Mouse (Mus musculus): ENCODE results near the gene Lexm. TPM values are rescaled to one million over a fixed set of nuclear protein-coding genes. Genes with fewer than 3 reads are reported as not detected.

Gene Lexm
- polyA plus RNA-seq, 1 experiment from 2014 or later, result not detected

GRCm38 (mm10) chr4:106655681-106656080 lies 38.6 kb upstream of the Lexm start:
- Histone ChIP-seq H3K27ac (ENCODE audit: low read length) (no peak overlapping the region), H3K4me3 (ENCODE audit: low read depth, low read length) (no peak overlapping the region), H3K4me1 (ENCODE audit: insufficient read depth, low read depth, low read length) (peaks cover 6% of the 10 kb centered on the region; the same call in 1 of the 2 replicates), H3K27me3 (replicated peaks; ENCODE audit: insufficient read depth, low read length) (no peaks in the 10 kb centered on the region), H3K9me3 (ENCODE audit: low read length) (no peaks in the 10 kb centered on the region), H3K4me2 (replicated peaks; ENCODE audit: low read depth, low read length) (no peak overlapping the region), H3K9ac (replicated peaks; ENCODE audit: low read depth) (no peak overlapping the region), H3K36me3 (ENCODE audit: insufficient read depth, low read length) (0 out of 2 replicates have a peak, but pooled peaks cover 5% of the 10 kb centered on the region)
- no peak for ATAC-seq
- no peak for TF ChIP-seq CTCF (IDR thresholded peaks at IDR 0.05)
- TF ChIP-seq EP300 (IDR thresholded peaks at IDR 0.05), result no peak
- WGBS, result 88% methylated on average over 10 of the region's 10 CpGs
- no peak for DNase-seq (ENCODE audit: low spot score)

DNA sequence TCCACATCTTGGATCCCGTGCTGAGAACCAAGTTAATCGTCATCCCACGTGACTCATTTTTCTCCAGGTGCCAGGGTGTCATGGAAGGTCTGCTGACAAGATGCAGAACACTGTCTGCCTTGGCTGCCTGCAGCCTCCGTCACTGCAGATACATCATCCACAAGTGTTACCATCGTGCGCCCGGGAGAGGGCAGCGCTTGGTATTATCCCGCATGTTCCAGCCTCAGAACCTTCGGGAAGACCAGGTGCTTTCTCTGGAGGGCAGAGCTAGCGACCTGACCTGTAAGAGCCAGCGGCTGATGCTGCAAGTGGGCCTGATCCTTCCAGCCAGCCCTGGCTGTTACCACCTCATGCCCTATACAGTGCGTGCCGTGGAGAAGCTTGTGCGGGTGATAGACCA lies 36.0 kb upstream of the Lexm start:
- 94% methylated on average over 15 of the region's 15 CpGs for WGBS
- no peaks in the 10 kb centered on the region for H3K9me3 ChIP-seq (ENCODE audit: low read length)
- no peak overlapping the region for H3K27ac ChIP-seq (ENCODE audit: low read length)
- ATAC-seq (no peak), DNase-seq (ENCODE audit: low spot score) (no peak)
- TF ChIP-seq EP300 (IDR thresholded peaks at IDR 0.05), result no peak
- TF ChIP-seq CTCF (IDR thresholded peaks at IDR 0.05), result no peak
- no peak overlapping the region for H3K9ac ChIP-seq (replicated peaks; ENCODE audit: low read depth)
- H3K4me3 ChIP-seq (ENCODE audit: low read depth, low read length), result no peak overlapping the region
- peaks cover 6% of the 10 kb centered on the region; the same call in 1 of the 2 replicates for H3K4me1 ChIP-seq (ENCODE audit: insufficient read depth, low read depth, low read length)
- H3K4me2 ChIP-seq (replicated peaks; ENCODE audit: low read depth, low read length), result no peak overlapping the region
- 0 out of 2 replicates have a peak, but pooled peaks cover 3% of the 10 kb centered on the region for H3K36me3 ChIP-seq (ENCODE audit: insufficient read depth, low read length)
- no peaks in the 10 kb centered on the region for H3K27me3 ChIP-seq (replicated peaks; ENCODE audit: insufficient read depth, low read length)

- H3K4me2 ChIP-seq (replicated peaks; ENCODE audit: low read depth, low read length), result no peak overlapping the region
- no peak overlapping the region for H3K27ac ChIP-seq (ENCODE audit: low read length)
- TF ChIP-seq CTCF (IDR thresholded peaks at IDR 0.05) (no peak), EP300 (IDR thresholded peaks at IDR 0.05) (no peak)
- WGBS, result 89% methylated on average over 3 of the region's 3 CpGs
- H3K9me3 ChIP-seq (ENCODE audit: low read length), result no peaks in the 10 kb centered on the region
- no peaks in the 10 kb centered on the region for H3K36me3 ChIP-seq (ENCODE audit: insufficient read depth, low read length)
- H3K4me1 ChIP-seq (ENCODE audit: insufficient read depth, low read depth, low read length), result peaks cover 6% of the 10 kb centered on the region; the same call in 1 of the 2 replicates
- DNase-seq (ENCODE audit: low spot score) (no peak), ATAC-seq (no peak)
- H3K9ac ChIP-seq (replicated peaks; ENCODE audit: low read depth), result no peak overlapping the region
- no peaks in the 10 kb centered on the region for H3K27me3 ChIP-seq (replicated peaks; ENCODE audit: insufficient read depth, low read length)
- no peak overlapping the region for H3K4me3 ChIP-seq (ENCODE audit: low read depth, low read length)
Observed at GRCm38 (mm10) chr4:106652546-106652945, 35.5 kb upstream of the Lexm start.

- Histone ChIP-seq H3K27ac (ENCODE audit: low read length) (no peak within 1 kb of the TSS), H3K4me2 (replicated peaks; ENCODE audit: low read depth, low read length) (peak within 1 kb of the TSS; percentile 81), H3K9me3 (ENCODE audit: low read length) (no peaks in the 10 kb centered on the region), H3K9ac (replicated peaks; ENCODE audit: low read depth) (peak within 1 kb of the TSS; percentile 60), H3K27me3 (replicated peaks; ENCODE audit: insufficient read depth, low read length) (no peaks in the 10 kb centered on the region), H3K36me3 (ENCODE audit: insufficient read depth, low read length) (no peaks in the 10 kb centered on the region), H3K4me3 (ENCODE audit: low read depth, low read length) (peak within 1 kb of the TSS; percentile 51), H3K4me1 (ENCODE audit: insufficient read depth, low read depth, low read length) (peaks cover 6% of the 10 kb centered on the region; the same call in 1 of the 2 replicates)
- TF ChIP-seq EP300 (IDR thresholded peaks at IDR 0.05) (peak; percentile 54; the same call in 1 of the 2 replicates), CTCF (IDR thresholded peaks at IDR 0.05) (no peak)
- WGBS, result 3% methylated on average over 40 of the region's 40 CpGs
- DNase-seq (ENCODE audit: low spot score) (peak; percentile 98), ATAC-seq (peak; percentile 100)
Observed at GRCm38 (mm10) chr4:106650833-106651527, 33.9 kb upstream of the Lexm start, which contains the start of gene Pars2. Gene Pars2 (plus strand): TSS chr4:106651069.

GRCm38 (mm10) chr4:106647137-106647536 lies 30.1 kb upstream of the Lexm start:
- TF ChIP-seq CTCF (IDR thresholded peaks at IDR 0.05), result no peak
- TF ChIP-seq EP300 (IDR thresholded peaks at IDR 0.05), result no peak
- Histone ChIP-seq H3K4me1 (ENCODE audit: insufficient read depth, low read depth, low read length) (peaks cover 14% of the 10 kb centered on the region; the same call in 1 of the 2 replicates), H3K36me3 (ENCODE audit: insufficient read depth, low read length) (no peaks in the 10 kb centered on the region), H3K27ac (ENCODE audit: low read length) (no peak overlapping the region), H3K4me3 (ENCODE audit: low read depth, low read length) (no peak overlapping the region), H3K9me3 (ENCODE audit: low read length) (no peaks in the 10 kb centered on the region), H3K4me2 (replicated peaks; ENCODE audit: low read depth, low read length) (no peak overlapping the region), H3K9ac (replicated peaks; ENCODE audit: low read depth) (no peak overlapping the region), H3K27me3 (replicated peaks; ENCODE audit: insufficient read depth, low read length) (no peaks in the 10 kb centered on the region)
- ATAC-seq, result no peak
- 84% methylated on average over 6 of the region's 6 CpGs for WGBS
- no peak for DNase-seq (ENCODE audit: low spot score)

- WGBS, result 69% methylated on average over 5 of the region's 5 CpGs
- TF ChIP-seq EP300 (IDR thresholded peaks at IDR 0.05) (no peak), CTCF (IDR thresholded peaks at IDR 0.05) (no peak)
- no peaks in the 10 kb centered on the region for H3K27me3 ChIP-seq (replicated peaks; ENCODE audit: insufficient read depth, low read length)
- H3K9ac ChIP-seq (replicated peaks; ENCODE audit: low read depth), result no peak overlapping the region
- H3K4me1 ChIP-seq (ENCODE audit: insufficient read depth, low read depth, low read length), result peaks cover 7% of the 10 kb centered on the region; the same call in 1 of the 2 replicates
- no peak overlapping the region for H3K4me2 ChIP-seq (replicated peaks; ENCODE audit: low read depth, low read length)
- no peak overlapping the region for H3K27ac ChIP-seq (ENCODE audit: low read length)
- H3K9me3 ChIP-seq (ENCODE audit: low read length), result no peaks in the 10 kb centered on the region
- DNase-seq (ENCODE audit: low spot score) (no peak), ATAC-seq (no peak)
- no peaks in the 10 kb centered on the region for H3K36me3 ChIP-seq (ENCODE audit: insufficient read depth, low read length)
- no peak overlapping the region for H3K4me3 ChIP-seq (ENCODE audit: low read depth, low read length)
Observed at GRCm38 (mm10) chr4:106645797-106646196, 28.8 kb upstream of the Lexm start.

All from lung, postnatal 0 days (tissue).